Mouse (Mus musculus): ENCODE measurements at regions not wholly inside any gene's neighbourhood (a gene's known extent, or its start where the extent isn't known, plus 50 kb on each side); places are given as distances from the start of the nearest gene placed in this dataset.

GRCm38 (mm10) chr8:87128593-87128992 lies 243.5 kb upstream of the N4bp1 start:
- POLR2A ChIA-PET, result no interaction called here

GRCm38 (mm10) chr8:87116190-87116765 lies 231.2 kb upstream of the N4bp1 start:
- POLR2A ChIA-PET, result no interaction called here
- CTCF ChIA-PET, result no interaction called here
- in situ Hi-C loops (cut with MboI; ENCODE audit: low pct_unique_long_range_greater_than_20kb), result no loop called here
- H3K27me3 ChIP-seq, result peaks cover 36% of the 10 kb centered on the region
- ATAC-seq (no peak), DNase-seq (ENCODE audit: low read depth, low spot score) (no peak)
- no peak for TF ChIP-seq CTCF (IDR thresholded peaks at IDR 0.05)

More at GRCm38 (mm10) chr8:87128593-87128992, 243.5 kb upstream of the N4bp1 start:
- peaks cover 27% of the 10 kb centered on the region for H3K27me3 ChIP-seq
- no peak for ATAC-seq
- CTCF ChIA-PET, result no interaction called here
- TF ChIP-seq CTCF (IDR thresholded peaks at IDR 0.05), result no peak
- DNase-seq (ENCODE audit: low read depth, low spot score), result no peak
- in situ Hi-C loops (cut with MboI; ENCODE audit: low pct_unique_long_range_greater_than_20kb), result no loop called here

GRCm38 (mm10) chr8:87112355-87112754 lies 227.3 kb upstream of the N4bp1 start:
- ATAC-seq (no peak), DNase-seq (ENCODE audit: low read depth, low spot score) (no peak)
- POLR2A ChIA-PET, result no interaction called here
- in situ Hi-C loops (cut with MboI; ENCODE audit: low pct_unique_long_range_greater_than_20kb), result no loop called here
- peaks cover 43% of the 10 kb centered on the region for H3K27me3 ChIP-seq
- CTCF ChIA-PET, result no interaction called here
- no peak for TF ChIP-seq CTCF (IDR thresholded peaks at IDR 0.05)

- in situ Hi-C loops (cut with MboI; ENCODE audit: low pct_unique_long_range_greater_than_20kb), result no loop called here
- DNase-seq (ENCODE audit: low read depth, low spot score), result no peak
- no peak for ATAC-seq
Observed at GRCm38 (mm10) chr8:87105106-87105505, 220.0 kb upstream of the N4bp1 start.

GRCm38 (mm10) chr8:87095211-87095610 lies 210.2 kb upstream of the N4bp1 start:
- DNase-seq (ENCODE audit: low read depth, low spot score) (no peak), ATAC-seq (no peak)
- in situ Hi-C loops (cut with MboI; ENCODE audit: low pct_unique_long_range_greater_than_20kb), result no loop called here
- ChIA-PET CTCF (no interaction called here), POLR2A (no interaction called here)
- no peak for TF ChIP-seq CTCF (IDR thresholded peaks at IDR 0.05)
- peaks cover 32% of the 10 kb centered on the region for H3K27me3 ChIP-seq

More at GRCm38 (mm10) chr8:87105106-87105505, 220.0 kb upstream of the N4bp1 start:
- no peak for TF ChIP-seq CTCF (IDR thresholded peaks at IDR 0.05)
- H3K27me3 ChIP-seq, result peaks cover 44% of the 10 kb centered on the region
- POLR2A ChIA-PET, result no interaction called here
- CTCF ChIA-PET, result no interaction called here

GRCm38 (mm10) chr8:87094685-87095084 lies 209.6 kb upstream of the N4bp1 start:
- H3K27me3 ChIP-seq, result peaks cover 26% of the 10 kb centered on the region
- DNase-seq (ENCODE audit: low read depth, low spot score), result no peak
- no peak for TF ChIP-seq CTCF (IDR thresholded peaks at IDR 0.05)
- ChIA-PET POLR2A (no interaction called here), CTCF (no interaction called here)
- in situ Hi-C loops (cut with MboI; ENCODE audit: low pct_unique_long_range_greater_than_20kb), result no loop called here
- no peak for ATAC-seq

- POLR2A ChIA-PET, result no interaction called here
- TF ChIP-seq CTCF (IDR thresholded peaks at IDR 0.05), result no peak
Observed at GRCm38 (mm10) chr8:87093716-87094115, 208.7 kb upstream of the N4bp1 start.

GRCm38 (mm10) chr8:87093081-87093480 lies 208.0 kb upstream of the N4bp1 start:
- ChIA-PET CTCF (no interaction called here), POLR2A (no interaction called here)
- peaks cover 15% of the 10 kb centered on the region for H3K27me3 ChIP-seq
- in situ Hi-C loops (cut with MboI; ENCODE audit: low pct_unique_long_range_greater_than_20kb), result no loop called here
- ATAC-seq (no peak), DNase-seq (ENCODE audit: low read depth, low spot score) (no peak)
- no peak for TF ChIP-seq CTCF (IDR thresholded peaks at IDR 0.05)

More at GRCm38 (mm10) chr8:87093716-87094115, 208.7 kb upstream of the N4bp1 start:
- in situ Hi-C loops (cut with MboI; ENCODE audit: low pct_unique_long_range_greater_than_20kb), result no loop called here
- no peak for DNase-seq (ENCODE audit: low read depth, low spot score)
- no peak for ATAC-seq
- H3K27me3 ChIP-seq, result peaks cover 20% of the 10 kb centered on the region
- CTCF ChIA-PET, result no interaction called here

GRCm38 (mm10) chr8:87087451-87088095 lies 202.5 kb upstream of the N4bp1 start:
- CTCF ChIA-PET, result no interaction called here

GRCm38 (mm10) chr8:87078260-87078659 lies 193.2 kb upstream of the N4bp1 start:
- DNase-seq (ENCODE audit: low read depth, low spot score) (no peak), ATAC-seq (no peak)
- in situ Hi-C loops (cut with MboI; ENCODE audit: low pct_unique_long_range_greater_than_20kb), result no loop called here
- POLR2A ChIA-PET, result interaction anchor here (0.6 to 0.7 kb wide), 2 partner anchors 13 to 1292 kb away, joined by 3 to 7 read pairs; no protein-coding TSS in a partner anchor
- CTCF ChIA-PET, result interaction anchor here (1.5 kb wide), 1 partner anchor 13 kb away, joined by 3 read pairs; no protein-coding TSS in a partner anchor
- peaks cover 11% of the 10 kb centered on the region for H3K27me3 ChIP-seq
- TF ChIP-seq CTCF (IDR thresholded peaks at IDR 0.05), result no peak

More at GRCm38 (mm10) chr8:87087451-87088095, 202.5 kb upstream of the N4bp1 start:
- no peak for DNase-seq (ENCODE audit: low read depth, low spot score)
- H3K27me3 ChIP-seq, result peaks cover 2% of the 10 kb centered on the region
- ATAC-seq, result no peak
- no peak for TF ChIP-seq CTCF (IDR thresholded peaks at IDR 0.05)
- in situ Hi-C loops (cut with MboI; ENCODE audit: low pct_unique_long_range_greater_than_20kb), result no loop called here
- POLR2A ChIA-PET, result no interaction called here

- H3K27me3 ChIP-seq, result no peaks in the 10 kb centered on the region
- in situ Hi-C loops (cut with MboI; ENCODE audit: low pct_unique_long_range_greater_than_20kb), result no loop called here
- CTCF ChIA-PET, result no interaction called here
- DNase-seq (ENCODE audit: low read depth, low spot score) (no peak), ATAC-seq (no peak)
- POLR2A ChIA-PET, result no interaction called here
- TF ChIP-seq CTCF (IDR thresholded peaks at IDR 0.05), result no peak
Observed at GRCm38 (mm10) chr8:87075921-87076320, 190.9 kb upstream of the N4bp1 start.
